Mouse (Mus musculus): ENCODE measurements around the gene Hdhd3. TPM values are rescaled to one million over a fixed set of nuclear protein-coding genes. Genes with fewer than 3 reads are reported as not detected.
A peak's percentile ranks its signal among the peaks of the same experiment; 100 is the strongest.
"Not testable (repeated sequence)": the region's sequence is repeated elsewhere in the genome, so short reads cannot be mapped to it uniquely, and the experiment has no call there.

The Hdhd3 gene
- polyA plus RNA-seq, 1 experiment from 2014 or later: 7.5 TPM

- Histone ChIP-seq H3K4me2 (ENCODE audit: low read length) (no peak overlapping the region), H3K36me3 (ENCODE audit: control insufficient read depth, insufficient read depth, low read length) (no peaks in the 10 kb centered on the region), H3K4me1 (ENCODE audit: control insufficient read depth in 2 of 2, insufficient read depth in 2 of 2, low read length in 2 of 2) (no peaks in the 10 kb centered on the region; a peak in 1 of 4 replicates), H3K27me3 (ENCODE audit: control insufficient read depth, insufficient read depth, low read length) (no peaks in the 10 kb centered on the region), H3K9ac (ENCODE audit: low read length) (no peak overlapping the region), H3K27ac (replicated peaks in 1 of 2; ENCODE audit: control insufficient read depth in 1 of 2, insufficient read depth in 1 of 2, low read depth in 2 of 2, low read length in 2 of 2) (no peak overlapping the region), H3K4me3 (ENCODE audit: control insufficient read depth in 1 of 2, insufficient read depth in 1 of 2, low read depth in 1 of 2, low read length in 2 of 2) (no peak overlapping the region), H3K9me3 (ENCODE audit: control insufficient read depth, low read length) (no peaks in the 10 kb centered on the region)
- ATAC-seq (ENCODE audit: insufficient number of reproducible peaks, insufficient read depth, low FRiP score, low read depth): no peak
- WGBS: 71% methylated on average over 8 of the region's 8 CpGs
These were observed 17.7 kb downstream of the Hdhd3 start for GRCm38 (mm10) chr4:62485450-62486161.

GRCm38 (mm10) chr4:62484928-62485327 lies 18.3 kb downstream of the Hdhd3 start:
- Histone ChIP-seq H3K36me3 (ENCODE audit: control insufficient read depth, insufficient read depth, low read length) (no peaks in the 10 kb centered on the region), H3K4me2 (ENCODE audit: low read length) (no peak overlapping the region), H3K4me1 (ENCODE audit: control insufficient read depth in 2 of 2, insufficient read depth in 2 of 2, low read length in 2 of 2) (peaks cover 0 to under 1% of the 10 kb centered on the region in 2 experiments; a peak in 2 of 4 replicates), H3K4me3 (ENCODE audit: control insufficient read depth in 1 of 2, insufficient read depth in 1 of 2, low read depth in 1 of 2, low read length in 2 of 2) (no peak overlapping the region), H3K9ac (ENCODE audit: low read length) (no peak overlapping the region), H3K27ac (replicated peaks in 1 of 2; ENCODE audit: control insufficient read depth in 1 of 2, insufficient read depth in 1 of 2, low read depth in 2 of 2, low read length in 2 of 2) (no peak overlapping the region), H3K27me3 (ENCODE audit: control insufficient read depth, insufficient read depth, low read length) (no peaks in the 10 kb centered on the region), H3K9me3 (ENCODE audit: control insufficient read depth, low read length) (no peaks in the 10 kb centered on the region)
- no peak for ATAC-seq (ENCODE audit: insufficient number of reproducible peaks, insufficient read depth, low FRiP score, low read depth)
- WGBS: 76% methylated on average over 3 of the region's 3 CpGs

- Histone ChIP-seq H3K27me3 (ENCODE audit: control insufficient read depth, insufficient read depth, low read length) (no peaks in the 10 kb centered on the region), H3K9ac (ENCODE audit: low read length) (no peak overlapping the region), H3K4me3 (ENCODE audit: control insufficient read depth in 1 of 2, insufficient read depth in 1 of 2, low read depth in 1 of 2, low read length in 2 of 2) (no peak overlapping the region), H3K36me3 (ENCODE audit: control insufficient read depth, insufficient read depth, low read length) (no peaks in the 10 kb centered on the region), H3K9me3 (ENCODE audit: control insufficient read depth, low read length) (no peaks in the 10 kb centered on the region), H3K4me1 (ENCODE audit: control insufficient read depth in 2 of 2, insufficient read depth in 2 of 2, low read length in 2 of 2) (peaks cover 0 to 7% of the 10 kb centered on the region in 2 experiments; a peak in 3 of 4 replicates), H3K27ac (replicated peaks in 1 of 2; ENCODE audit: control insufficient read depth in 1 of 2, insufficient read depth in 1 of 2, low read depth in 2 of 2, low read length in 2 of 2) (no peak overlapping the region), H3K4me2 (ENCODE audit: low read length) (0 out of 2 replicates have a peak overlapping the region, but pooled peaks have one; percentile 92)
- no peak for ATAC-seq (ENCODE audit: insufficient number of reproducible peaks, insufficient read depth, low FRiP score, low read depth)
- WGBS: 36% methylated on average over 10 of the region's 10 CpGs
These were observed 22.3 kb downstream of the Hdhd3 start for GRCm38 (mm10) chr4:62480709-62481605.

GRCm38 (mm10) chr4:62479937-62480708 lies 23.1 kb downstream of the Hdhd3 start, which contains the start of gene Bspry:
Bspry (plus strand) TSS chr4:62480053.
- Histone ChIP-seq H3K9me3 (ENCODE audit: control insufficient read depth, low read length) (no peaks in the 10 kb centered on the region), H3K27me3 (ENCODE audit: control insufficient read depth, insufficient read depth, low read length) (no peaks in the 10 kb centered on the region), H3K9ac (ENCODE audit: low read length) (peak within 1 kb of the TSS; percentile 38; the same call in 1 of the 2 replicates), H3K36me3 (ENCODE audit: control insufficient read depth, insufficient read depth, low read length) (no peaks in the 10 kb centered on the region), H3K4me1 (ENCODE audit: control insufficient read depth in 2 of 2, insufficient read depth in 2 of 2, low read length in 2 of 2) (peaks cover 0 to 7% of the 10 kb centered on the region in 2 experiments; a peak in 3 of 4 replicates), H3K27ac (replicated peaks in 1 of 2; ENCODE audit: control insufficient read depth in 1 of 2, insufficient read depth in 1 of 2, low read depth in 2 of 2, low read length in 2 of 2) (no peak within 1 kb of the TSS), H3K4me3 (ENCODE audit: control insufficient read depth in 1 of 2, insufficient read depth in 1 of 2, low read depth in 1 of 2, low read length in 2 of 2) (peak within 1 kb of the TSS; percentile 41 to 51), H3K4me2 (ENCODE audit: low read length) (peak within 1 kb of the TSS; percentile 92)
- 2% methylated on average over 70 of the region's 71 CpGs for WGBS
- peak; percentile 35 for ATAC-seq (ENCODE audit: insufficient number of reproducible peaks, insufficient read depth, low FRiP score, low read depth)

GRCm38 (mm10) chr4:62479593-62479936 lies 23.7 kb downstream of the Hdhd3 start:
- WGBS: 13% methylated on average over 11 of the region's 11 CpGs
- H3K27me3 ChIP-seq (ENCODE audit: control insufficient read depth, insufficient read depth, low read length); H3K27ac ChIP-seq (replicated peaks in 1 of 2; ENCODE audit: control insufficient read depth in 1 of 2, insufficient read depth in 1 of 2, low read depth in 2 of 2, low read length in 2 of 2); H3K4me1 ChIP-seq (ENCODE audit: control insufficient read depth in 2 of 2, insufficient read depth in 2 of 2, low read length in 2 of 2); H3K36me3 ChIP-seq (ENCODE audit: control insufficient read depth, insufficient read depth, low read length); ATAC-seq (ENCODE audit: insufficient number of reproducible peaks, insufficient read depth, low FRiP score, low read depth); H3K9ac ChIP-seq (ENCODE audit: low read length); H3K9me3 ChIP-seq (ENCODE audit: control insufficient read depth, low read length): not testable (repeated sequence)
- H3K4me2 ChIP-seq (ENCODE audit: low read length): peak overlapping the region; percentile 92
- peak overlapping the region; percentile 41 to 51 for H3K4me3 ChIP-seq (ENCODE audit: control insufficient read depth in 1 of 2, insufficient read depth in 1 of 2, low read depth in 1 of 2, low read length in 2 of 2)

- ATAC-seq (ENCODE audit: insufficient number of reproducible peaks, insufficient read depth, low FRiP score, low read depth): no peak
- Histone ChIP-seq H3K4me3 (ENCODE audit: control insufficient read depth in 1 of 2, insufficient read depth in 1 of 2, low read depth in 1 of 2, low read length in 2 of 2) (no peak overlapping the region), H3K4me1 (ENCODE audit: control insufficient read depth in 2 of 2, insufficient read depth in 2 of 2, low read length in 2 of 2) (peaks cover 0 to 7% of the 10 kb centered on the region in 2 experiments; a peak in 3 of 4 replicates), H3K27ac (replicated peaks in 1 of 2; ENCODE audit: control insufficient read depth in 1 of 2, insufficient read depth in 1 of 2, low read depth in 2 of 2, low read length in 2 of 2) (no peak overlapping the region), H3K4me2 (ENCODE audit: low read length) (no peak overlapping the region), H3K9me3 (ENCODE audit: control insufficient read depth, low read length) (no peaks in the 10 kb centered on the region), H3K36me3 (ENCODE audit: control insufficient read depth, insufficient read depth, low read length) (no peaks in the 10 kb centered on the region), H3K9ac (ENCODE audit: low read length) (no peak overlapping the region), H3K27me3 (ENCODE audit: control insufficient read depth, insufficient read depth, low read length) (no peaks in the 10 kb centered on the region)
- WGBS: 73% methylated on average over 6 of the region's 6 CpGs
These were observed 25.6 kb downstream of the Hdhd3 start for GRCm38 (mm10) chr4:62477542-62478244.

- Histone ChIP-seq H3K9ac (ENCODE audit: low read length) (no peak overlapping the region), H3K36me3 (ENCODE audit: control insufficient read depth, insufficient read depth, low read length) (no peaks in the 10 kb centered on the region), H3K27me3 (ENCODE audit: control insufficient read depth, insufficient read depth, low read length) (no peaks in the 10 kb centered on the region), H3K27ac (replicated peaks in 1 of 2; ENCODE audit: control insufficient read depth in 1 of 2, insufficient read depth in 1 of 2, low read depth in 2 of 2, low read length in 2 of 2) (no peak overlapping the region), H3K4me2 (ENCODE audit: low read length) (no peak overlapping the region), H3K4me3 (ENCODE audit: control insufficient read depth in 1 of 2, insufficient read depth in 1 of 2, low read depth in 1 of 2, low read length in 2 of 2) (no peak overlapping the region), H3K9me3 (ENCODE audit: control insufficient read depth, low read length) (no peaks in the 10 kb centered on the region), H3K4me1 (ENCODE audit: control insufficient read depth in 2 of 2, insufficient read depth in 2 of 2, low read length in 2 of 2) (peaks cover 0 to 7% of the 10 kb centered on the region in 2 experiments; a peak in 3 of 4 replicates)
- 86% methylated on average over 6 of the region's 6 CpGs for WGBS
- no peak for ATAC-seq (ENCODE audit: insufficient number of reproducible peaks, insufficient read depth, low FRiP score, low read depth)
These were observed 27.5 kb downstream of the Hdhd3 start for GRCm38 (mm10) chr4:62475793-62476192.

All from heart, embryonic 14.5 days (tissue).